Mouse (Mus musculus) C2C12 (cell line): ENCODE measurements around the gene Plce1.

ENCODE experiments used
- CTCF ChIP-seq: IDR thresholded peaks from one replicate; pipeline ENCODE4 v1.5.1; 2011; ENCODE audit not compliant: control insufficient read depth, insufficient read depth, insufficient read length
- MAX ChIP-seq: IDR thresholded peaks from one replicate; pipeline ENCODE4 v1.6.1; 2011; ENCODE audit warnings: mild to moderate bottlenecking, control low read depth
- MYOD1 ChIP-seq: IDR thresholded peaks from one replicate; pipeline ENCODE4 v1.6.1; 2011; ENCODE audit warnings: low read depth; ENCODE audit not compliant: control insufficient read depth, insufficient read length

DNA sequence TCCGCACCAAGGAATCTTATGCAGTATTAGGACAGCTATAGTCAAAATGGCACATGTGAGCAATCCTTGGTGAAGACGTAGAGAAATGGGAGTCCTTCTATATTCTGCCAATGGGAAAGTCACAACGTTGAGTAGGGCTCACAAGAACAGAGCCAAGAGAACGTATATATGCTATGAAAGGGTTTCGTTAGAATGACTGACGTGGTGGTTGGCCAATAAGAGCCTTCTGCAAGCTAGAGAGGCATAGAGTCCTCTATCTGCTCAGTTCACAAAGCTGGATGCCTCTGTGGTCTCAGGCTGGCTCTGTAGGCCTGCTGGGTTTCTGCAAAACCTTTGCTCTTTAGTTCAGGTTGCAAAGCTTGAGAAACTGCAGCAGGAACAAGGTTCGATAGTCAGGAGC is 49.6 kb upstream of the Plce1 start:
- TF ChIP-seq CTCF (no peak), MAX (no peak), MYOD1 (no peak)
